Mouse (Mus musculus): Measurements from ENCODE around the gene Ksr2. TPM values are rescaled to one million over a fixed set of nuclear protein-coding genes. Genes with fewer than 3 reads are reported as not detected.

The Ksr2 gene
- polyA plus RNA-seq, 1 experiment from 2014 or later = 2.6 TPM

- Histone ChIP-seq H3K9ac (replicated peaks) (no peak overlapping the region), H3K36me3 (peaks cover 4% of the 10 kb centered on the region; the same call in 1 of the 2 replicates), H3K27ac (replicated peaks) (no peak overlapping the region), H3K27me3 (no peaks in the 10 kb centered on the region), H3K4me2 (replicated peaks) (no peak overlapping the region), H3K9me3 (0 out of 2 replicates have a peak, but pooled peaks cover 4% of the 10 kb centered on the region), H3K4me1 (peaks cover 12% of the 10 kb centered on the region), H3K4me3 (no peak overlapping the region)
- 15% methylated on average over 12 of the region's 12 CpGs for WGBS
- no peak for ATAC-seq (ENCODE audit: low FRiP score, low read depth)
Observed at GRCm38 (mm10) chr5:117757696-117758482, 344.1 kb downstream of the Ksr2 start.

GRCm38 (mm10) chr5:117761181-117761832, 347.5 kb downstream of the Ksr2 start:
- Histone ChIP-seq H3K4me3 (no peak overlapping the region), H3K9ac (replicated peaks) (no peak overlapping the region), H3K4me2 (replicated peaks) (no peak overlapping the region), H3K36me3 (peaks cover 4% of the 10 kb centered on the region; the same call in 1 of the 2 replicates), H3K27me3 (no peaks in the 10 kb centered on the region), H3K27ac (replicated peaks) (no peak overlapping the region), H3K9me3 (0 out of 2 replicates have a peak, but pooled peaks cover 4% of the 10 kb centered on the region), H3K4me1 (peaks cover 12% of the 10 kb centered on the region)
- 73% methylated on average over 9 of the region's 9 CpGs for WGBS
- no peak for ATAC-seq (ENCODE audit: low FRiP score, low read depth)

DNA sequence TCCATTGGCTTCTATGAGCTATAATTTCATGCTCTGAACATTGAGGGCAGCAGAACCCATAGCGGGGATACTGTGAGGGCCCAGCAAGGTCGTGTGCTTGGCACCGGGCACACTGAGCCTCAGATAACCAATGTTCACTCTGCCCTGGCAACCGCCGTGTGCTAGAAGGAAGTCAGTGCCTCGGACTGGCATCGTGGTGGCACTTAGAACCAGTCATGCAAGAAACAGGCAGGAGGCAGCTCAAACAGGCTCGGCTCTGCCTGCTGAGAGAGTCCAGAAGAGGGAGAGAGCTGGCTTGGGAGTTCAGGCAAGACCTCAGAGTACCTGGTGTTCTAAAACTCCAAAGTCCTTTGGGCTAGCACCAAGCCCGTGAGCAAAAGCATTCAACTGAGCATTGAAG, 350.7 kb downstream of the Ksr2 start:
- ATAC-seq (ENCODE audit: low FRiP score, low read depth) = no peak
- 87% methylated on average over 9 of the region's 9 CpGs for WGBS

GRCm38 (mm10) chr5:117779175-117779574, 365.4 kb downstream of the Ksr2 start:
- 60% methylated on average over 11 of the region's 11 CpGs for WGBS
- H3K27me3 ChIP-seq = no peaks in the 10 kb centered on the region
- no peak for ATAC-seq (ENCODE audit: low FRiP score, low read depth)

More for the DNA sequence above, 350.7 kb downstream of the Ksr2 start:
- peaks cover 4% of the 10 kb centered on the region; the same call in 1 of the 2 replicates for H3K36me3 ChIP-seq
- H3K4me3 ChIP-seq = no peak overlapping the region
- 0 out of 2 replicates have a peak, but pooled peaks cover 4% of the 10 kb centered on the region for H3K9me3 ChIP-seq
- no peak overlapping the region for H3K9ac ChIP-seq (replicated peaks)
- no peak overlapping the region for H3K27ac ChIP-seq (replicated peaks)
- no peak overlapping the region for H3K4me2 ChIP-seq (replicated peaks)
- H3K27me3 ChIP-seq = no peaks in the 10 kb centered on the region
- H3K4me1 ChIP-seq = no peaks in the 10 kb centered on the region

GRCm38 (mm10) chr5:117780681-117781080, 366.9 kb downstream of the Ksr2 start, which contains the start of gene Nos1:
TSS of gene Nos1 (plus strand) at chr5:117781032.
- 19% methylated on average over 10 of the region's 10 CpGs for WGBS
- Histone ChIP-seq H3K9ac (replicated peaks) (no peak within 1 kb of the TSS), H3K4me2 (replicated peaks) (no peak within 1 kb of the TSS), H3K9me3 (no peaks in the 10 kb centered on the region), H3K4me1 (peaks cover 6% of the 10 kb centered on the region; the same call in 1 of the 2 replicates), H3K27me3 (no peaks in the 10 kb centered on the region), H3K36me3 (no peaks in the 10 kb centered on the region), H3K27ac (replicated peaks) (no peak within 1 kb of the TSS), H3K4me3 (no peak within 1 kb of the TSS)
- ATAC-seq (ENCODE audit: low FRiP score, low read depth) = peak; percentile 38; the same call in 1 of the 2 replicates

More at GRCm38 (mm10) chr5:117779175-117779574, 365.4 kb downstream of the Ksr2 start:
- Histone ChIP-seq H3K36me3 (no peaks in the 10 kb centered on the region), H3K4me2 (replicated peaks) (no peak overlapping the region), H3K4me1 (peaks cover 6% of the 10 kb centered on the region; the same call in 1 of the 2 replicates), H3K9ac (replicated peaks) (no peak overlapping the region), H3K9me3 (no peaks in the 10 kb centered on the region), H3K27ac (replicated peaks) (no peak overlapping the region), H3K4me3 (no peak overlapping the region)

GRCm38 (mm10) chr5:117781178-117781577, 367.4 kb downstream of the Ksr2 start:
- no peak overlapping the region for H3K9ac ChIP-seq (replicated peaks)
- no peak overlapping the region for H3K27ac ChIP-seq (replicated peaks)
- H3K4me2 ChIP-seq (replicated peaks) = no peak overlapping the region
- no peak overlapping the region for H3K4me3 ChIP-seq
- H3K9me3 ChIP-seq = no peaks in the 10 kb centered on the region
- no peak for ATAC-seq (ENCODE audit: low FRiP score, low read depth)
- H3K4me1 ChIP-seq = peaks cover 6% of the 10 kb centered on the region; the same call in 1 of the 2 replicates
- H3K36me3 ChIP-seq = no peaks in the 10 kb centered on the region
- WGBS = 69% methylated on average over 6 of the region's 6 CpGs
- no peaks in the 10 kb centered on the region for H3K27me3 ChIP-seq

DNA sequence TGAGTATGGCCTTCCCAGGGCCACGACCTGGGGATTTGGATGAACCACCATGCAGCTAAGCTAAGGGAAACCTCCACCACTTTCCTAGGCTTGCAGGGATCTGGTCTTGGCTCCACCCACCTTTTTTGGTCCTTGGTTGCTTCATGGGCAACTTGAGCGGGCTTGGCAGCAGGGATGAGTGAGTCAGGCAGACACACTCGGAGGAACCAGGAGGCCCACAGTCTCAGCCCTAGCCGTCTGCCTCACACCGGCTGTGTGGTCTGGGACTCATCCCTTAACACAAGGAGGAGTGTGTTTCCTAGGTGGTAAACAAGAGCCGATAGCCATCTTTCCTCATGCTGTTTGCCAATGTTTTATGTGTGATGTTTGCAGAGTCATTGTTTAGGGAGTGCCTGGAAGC, 376.3 kb downstream of the Ksr2 start:
- WGBS = 70% methylated on average over 6 of the region's 6 CpGs
- no peaks in the 10 kb centered on the region for H3K36me3 ChIP-seq
- H3K27me3 ChIP-seq = no peaks in the 10 kb centered on the region
- H3K4me2 ChIP-seq (replicated peaks) = no peak overlapping the region
- no peak overlapping the region for H3K27ac ChIP-seq (replicated peaks)
- no peak for ATAC-seq (ENCODE audit: low FRiP score, low read depth)
- no peak overlapping the region for H3K4me3 ChIP-seq
- H3K4me1 ChIP-seq = no peaks in the 10 kb centered on the region
- no peak overlapping the region for H3K9ac ChIP-seq (replicated peaks)
- no peaks in the 10 kb centered on the region for H3K9me3 ChIP-seq

DNA sequence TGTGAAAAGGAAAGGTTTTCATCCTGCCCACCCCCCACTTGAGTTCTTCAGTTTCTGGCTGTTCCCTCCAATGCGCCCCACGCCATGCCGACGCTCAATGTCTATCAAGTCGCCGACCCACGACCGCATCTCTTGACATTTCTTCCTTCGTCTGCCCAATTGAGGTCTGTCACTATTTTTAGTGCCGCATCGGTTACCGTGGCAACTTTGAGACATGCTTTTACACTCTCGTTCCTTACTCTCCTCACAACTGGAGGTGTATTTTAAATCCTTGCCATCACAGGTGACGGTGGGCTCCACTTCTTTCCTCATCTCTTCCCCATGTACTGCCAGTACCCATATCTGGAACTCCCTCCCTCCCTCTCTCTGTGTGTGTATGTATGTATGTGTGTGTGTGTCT, 378.1 kb downstream of the Ksr2 start:
- no peaks in the 10 kb centered on the region for H3K36me3 ChIP-seq
- H3K4me3 ChIP-seq = no peak overlapping the region
- H3K27ac ChIP-seq (replicated peaks) = no peak overlapping the region
- H3K9ac ChIP-seq (replicated peaks) = no peak overlapping the region
- H3K4me2 ChIP-seq (replicated peaks) = no peak overlapping the region
- ATAC-seq (ENCODE audit: low FRiP score, low read depth) = no peak
- H3K4me1 ChIP-seq = no peaks in the 10 kb centered on the region
- no peaks in the 10 kb centered on the region for H3K27me3 ChIP-seq
- H3K9me3 ChIP-seq = no peaks in the 10 kb centered on the region
- 73% methylated on average over 14 of the region's 14 CpGs for WGBS

DNA sequence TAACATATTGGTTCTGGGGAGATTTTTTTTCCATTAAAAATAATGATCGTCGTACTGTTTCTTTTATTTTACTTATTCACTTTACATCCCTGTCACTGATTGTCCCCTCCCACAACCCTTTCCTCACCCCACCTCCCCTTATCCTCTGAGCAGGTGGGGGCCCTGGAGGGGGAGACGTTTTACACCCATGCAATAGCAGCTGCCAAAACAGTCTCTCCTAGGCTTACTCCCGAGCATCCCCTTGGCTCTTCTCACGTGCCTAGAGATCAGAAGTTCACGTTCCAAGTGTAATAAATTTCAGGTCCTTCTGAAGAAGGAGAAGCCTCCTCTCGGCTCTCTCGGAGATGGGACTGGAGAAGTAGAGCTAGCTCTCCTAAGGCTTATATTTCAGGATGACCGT, 387.0 kb downstream of the Ksr2 start:
- H3K27me3 ChIP-seq = no peaks in the 10 kb centered on the region
- H3K27ac ChIP-seq (replicated peaks) = no peak overlapping the region
- H3K4me1 ChIP-seq = no peaks in the 10 kb centered on the region
- ATAC-seq (ENCODE audit: low FRiP score, low read depth) = no peak
- no peak overlapping the region for H3K4me2 ChIP-seq (replicated peaks)
- H3K9me3 ChIP-seq = no peaks in the 10 kb centered on the region
- WGBS = 86% methylated on average over 9 of the region's 9 CpGs
- H3K9ac ChIP-seq (replicated peaks) = no peak overlapping the region
- H3K4me3 ChIP-seq = no peak overlapping the region
- no peaks in the 10 kb centered on the region for H3K36me3 ChIP-seq

GRCm38 (mm10) chr5:117802071-117802521, 388.3 kb downstream of the Ksr2 start:
- H3K4me2 ChIP-seq (replicated peaks) = no peak overlapping the region
- no peak overlapping the region for H3K9ac ChIP-seq (replicated peaks)
- H3K36me3 ChIP-seq = no peaks in the 10 kb centered on the region
- WGBS = 90% methylated on average over 11 of the region's 11 CpGs
- H3K27me3 ChIP-seq = no peaks in the 10 kb centered on the region
- no peak for ATAC-seq (ENCODE audit: low FRiP score, low read depth)
- H3K4me1 ChIP-seq = no peaks in the 10 kb centered on the region
- H3K4me3 ChIP-seq = no peak overlapping the region
- no peak overlapping the region for H3K27ac ChIP-seq (replicated peaks)
- no peaks in the 10 kb centered on the region for H3K9me3 ChIP-seq

- Histone ChIP-seq H3K36me3 (no peaks in the 10 kb centered on the region), H3K4me3 (no peak overlapping the region), H3K9ac (replicated peaks) (no peak overlapping the region), H3K27me3 (no peaks in the 10 kb centered on the region), H3K27ac (replicated peaks) (no peak overlapping the region), H3K4me2 (replicated peaks) (no peak overlapping the region), H3K4me1 (no peaks in the 10 kb centered on the region), H3K9me3 (no peaks in the 10 kb centered on the region)
- ATAC-seq (ENCODE audit: low FRiP score, low read depth) = no peak
- WGBS = 78% methylated on average over 7 of the region's 7 CpGs
Observed at GRCm38 (mm10) chr5:117803551-117803950, 389.8 kb downstream of the Ksr2 start.

DNA sequence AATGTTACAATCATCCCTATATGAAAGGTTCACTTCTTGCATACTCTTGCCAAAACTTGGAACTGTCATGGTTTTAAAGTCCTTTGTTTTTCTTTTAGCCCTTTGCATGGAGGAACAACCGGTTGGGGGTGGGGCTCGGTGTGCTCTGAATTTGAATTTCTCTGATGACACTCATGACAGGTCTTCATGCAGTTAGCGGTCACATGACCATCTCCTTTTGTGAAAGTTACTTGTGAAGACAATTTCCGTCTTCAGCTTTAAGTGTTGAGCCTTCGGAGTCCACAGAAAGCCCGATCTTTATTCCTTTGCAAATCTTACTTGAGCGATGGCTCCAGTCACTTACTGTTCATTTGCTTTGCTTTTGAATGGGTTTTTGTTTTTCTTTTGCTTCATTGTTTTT, 397.1 kb downstream of the Ksr2 start:
- ATAC-seq (ENCODE audit: low FRiP score, low read depth) = no peak
- no peak overlapping the region for H3K4me2 ChIP-seq (replicated peaks)
- H3K27me3 ChIP-seq = no peaks in the 10 kb centered on the region
- no peak overlapping the region for H3K4me3 ChIP-seq
- WGBS = 88% methylated on average over 7 of the region's 7 CpGs
- H3K4me1 ChIP-seq = no peaks in the 10 kb centered on the region
- H3K9me3 ChIP-seq = no peaks in the 10 kb centered on the region
- H3K9ac ChIP-seq (replicated peaks) = no peak overlapping the region
- H3K36me3 ChIP-seq = no peaks in the 10 kb centered on the region
- no peak overlapping the region for H3K27ac ChIP-seq (replicated peaks)

All from midbrain, embryonic 12.5 days (tissue).